Mouse (Mus musculus) heart, postnatal 0 days (tissue): Measurements from ENCODE around the gene Slc44a1. TPM values are rescaled to one million over a fixed set of nuclear protein-coding genes. Genes with fewer than 3 reads are reported as not detected.

Experiments
- ATAC-seq: fragments of 200-750 bp; cut with Nextera tagmentation; 2 replicates; pipeline ENCODE4 v1.8.0; 2017; ENCODE audit warnings: low read depth, moderate number of reproducible peaks, moderate library complexity; ENCODE audit not compliant: insufficient read depth
- DNase-seq: peaks from one replicate; pipeline ENCODE4 v3.0.0-alpha.2; 2016; ENCODE audit warnings: low spot score
- H3K27ac ChIP-seq: fragments of 300-500 bp; sonication (generic); 2 replicates; pipeline ENCODE4 v1.5.1; 2014; ENCODE audit warnings: low read depth, mild to moderate bottlenecking
- H3K27me3 ChIP-seq: fragments of 300-500 bp; sonication (generic); 2 replicates; pipeline ENCODE4 v1.6.1; 2014; ENCODE audit warnings: low read length, mixed read lengths; ENCODE audit not compliant: control insufficient read depth, insufficient read depth
- H3K36me3 ChIP-seq: fragments of 300-500 bp; sonication (generic); replicated peaks from 2 replicates; pipeline ENCODE4 v1.6.1; 2014; ENCODE audit warnings: low read length, mixed read lengths; ENCODE audit not compliant: control insufficient read depth, insufficient read depth
- H3K4me1 ChIP-seq: fragments of 300-500 bp; sonication (generic); 2 replicates; pipeline ENCODE4 v1.6.1; 2014; ENCODE audit warnings: antibody characterized with exemption; ENCODE audit not compliant: control insufficient read depth, insufficient read depth
- H3K4me2 ChIP-seq: fragments of 300-500 bp; sonication (generic); 2 replicates; pipeline ENCODE4 v1.6.1; 2014; ENCODE audit warnings: low read depth, mild to moderate bottlenecking, low read length, moderate library complexity
- H3K4me3 ChIP-seq: fragments of 300-500 bp; sonication (generic); 2 replicates; pipeline ENCODE4 v1.5.1; 2014; ENCODE audit warnings: low read depth, low read length
- H3K9ac ChIP-seq: fragments of 300-500 bp; sonication (generic); replicated peaks from 2 replicates; pipeline ENCODE4 v1.6.1; 2014; ENCODE audit warnings: low read depth, low read length, mixed read lengths
- H3K9me3 ChIP-seq: fragments of 300-500 bp; sonication (generic); replicated peaks from 2 replicates; pipeline ENCODE4 v1.6.1; 2016; ENCODE audit warnings: low read length; ENCODE audit not compliant: control insufficient read depth
- CTCF ChIP-seq: IDR thresholded peaks from 2 replicates; pipeline ENCODE4 v1.5.1; 2016; ENCODE audit warnings: antibody characterized with exemption, control low read depth, low read depth
- EP300 ChIP-seq: IDR thresholded peaks from 2 replicates; pipeline ENCODE4 v1.6.1; 2016; ENCODE audit warnings: antibody characterized with exemption, low read depth
- WGBS: fragments of 180-500 bp; shearing (Covaris S2); extraction: QIAGEN DNeasy Blood & Tissue Kit; methylation state at CpG from one replicate; pipeline ENCODE4 v1.1.7; 2014; 5-methylcytosine and 5-hydroxymethylcytosine counted together
- polyA plus RNA-seq: library from polyadenylated mRNA; unstranded; fragments of >200 nt; fragmentation: Nextera tagmentation; extraction: Ambion mirVana; gene quantifications from 2 replicates; pipeline ENCODE4 v1.2.1, GENCODE M21; 2015
- total RNA-seq: library from RNA; depleted of rRNA; stranded (reverse); fragments of >200 nt; gene quantifications from 2 replicates; pipeline ENCODE4 v1.2.3, GENCODE M21; 2014; ENCODE audit warnings: low replicate concordance

Slc44a1 gene
- total and polyA plus RNA-seq, 2 experiments from 2014 or later = 15.4 to 37.1 TPM

- DNase-seq = no peak
- no peak for ATAC-seq
- TF ChIP-seq EP300 (no peak), CTCF (no peak)
- Histone ChIP-seq H3K4me1 (peaks cover 12% of the 10 kb centered on the region), H3K9me3 (no peaks in the 10 kb centered on the region), H3K27me3 (no peaks in the 10 kb centered on the region), H3K4me2 (no peak overlapping the region), H3K4me3 (no peak overlapping the region), H3K9ac (no peak overlapping the region), H3K27ac (no peak overlapping the region), H3K36me3 (no peaks in the 10 kb centered on the region)
- WGBS = 78% methylated on average over 3 of the region's 3 CpGs
Measured at GRCm38 (mm10) chr4:53446216-53446615, 6.0 kb downstream of the Slc44a1 start.

- no peaks in the 10 kb centered on the region for H3K27me3 ChIP-seq
- no peak for ATAC-seq
- H3K4me3 ChIP-seq = no peak overlapping the region
- H3K4me1 ChIP-seq = peaks cover 19% of the 10 kb centered on the region
- TF ChIP-seq EP300 (no peak), CTCF (no peak)
- H3K27ac ChIP-seq = no peak overlapping the region
- no peaks in the 10 kb centered on the region for H3K9me3 ChIP-seq
- WGBS = 92% methylated on average over 4 of the region's 4 CpGs
- no peak overlapping the region for H3K9ac ChIP-seq
- no peak for DNase-seq
- H3K36me3 ChIP-seq = no peaks in the 10 kb centered on the region
- H3K4me2 ChIP-seq = no peak overlapping the region
Measured at GRCm38 (mm10) chr4:53447773-53448172, 7.6 kb downstream of the Slc44a1 start.

GRCm38 (mm10) chr4:53450736-53451135, 10.5 kb downstream of the Slc44a1 start:
- H3K27ac ChIP-seq = no peak overlapping the region
- ATAC-seq (no peak), DNase-seq (no peak)
- no peaks in the 10 kb centered on the region for H3K36me3 ChIP-seq
- no peaks in the 10 kb centered on the region for H3K9me3 ChIP-seq
- no peak overlapping the region for H3K4me3 ChIP-seq
- peaks cover 29% of the 10 kb centered on the region for H3K4me1 ChIP-seq
- no peak overlapping the region for H3K9ac ChIP-seq
- H3K4me2 ChIP-seq = 0 out of 2 replicates have a peak overlapping the region, but pooled peaks have one; percentile 6
- TF ChIP-seq CTCF (no peak), EP300 (no peak)
- no peaks in the 10 kb centered on the region for H3K27me3 ChIP-seq
- WGBS = 30% methylated on average over 7 of the region's 7 CpGs

- WGBS = 32% methylated on average over 4 of the region's 4 CpGs
- Histone ChIP-seq H3K4me3 (no peak overlapping the region), H3K27me3 (no peaks in the 10 kb centered on the region), H3K36me3 (no peaks in the 10 kb centered on the region), H3K4me1 (peaks cover 29% of the 10 kb centered on the region), H3K4me2 (no peak overlapping the region), H3K9me3 (no peaks in the 10 kb centered on the region), H3K27ac (no peak overlapping the region), H3K9ac (no peak overlapping the region)
- TF ChIP-seq CTCF = peak; percentile 44; the same call in 1 of the 2 replicates
- no peak for TF ChIP-seq EP300
- ATAC-seq (peak; percentile 33; the same call in 1 of the 2 replicates), DNase-seq (no peak)
Measured at GRCm38 (mm10) chr4:53451887-53452286, 11.7 kb downstream of the Slc44a1 start.

GRCm38 (mm10) chr4:53452457-53452856, 12.2 kb downstream of the Slc44a1 start:
- H3K27ac ChIP-seq = no peak overlapping the region
- H3K27me3 ChIP-seq = no peaks in the 10 kb centered on the region
- no peaks in the 10 kb centered on the region for H3K9me3 ChIP-seq
- ATAC-seq (no peak), DNase-seq (no peak)
- peaks cover 29% of the 10 kb centered on the region for H3K4me1 ChIP-seq
- no peak overlapping the region for H3K4me2 ChIP-seq
- no peak overlapping the region for H3K9ac ChIP-seq
- no peaks in the 10 kb centered on the region for H3K36me3 ChIP-seq
- 66% methylated on average over 1 of the region's 1 CpGs for WGBS
- H3K4me3 ChIP-seq = no peak overlapping the region
- TF ChIP-seq CTCF (no peak), EP300 (no peak)
